Mouse (Mus musculus): Measurements from ENCODE around the gene Hmmr. TPM values are rescaled to one million over a fixed set of nuclear protein-coding genes. Genes with fewer than 3 reads are reported as not detected.
A peak's percentile ranks its signal among the peaks of the same experiment; 100 is the strongest.
"Not testable (repeated sequence)": the region's sequence is repeated elsewhere in the genome, so short reads cannot be mapped to it uniquely, and the experiment has no call there.

Hmmr gene
- polyA plus RNA-seq, 1 experiment, result 2.6 TPM

DNA sequence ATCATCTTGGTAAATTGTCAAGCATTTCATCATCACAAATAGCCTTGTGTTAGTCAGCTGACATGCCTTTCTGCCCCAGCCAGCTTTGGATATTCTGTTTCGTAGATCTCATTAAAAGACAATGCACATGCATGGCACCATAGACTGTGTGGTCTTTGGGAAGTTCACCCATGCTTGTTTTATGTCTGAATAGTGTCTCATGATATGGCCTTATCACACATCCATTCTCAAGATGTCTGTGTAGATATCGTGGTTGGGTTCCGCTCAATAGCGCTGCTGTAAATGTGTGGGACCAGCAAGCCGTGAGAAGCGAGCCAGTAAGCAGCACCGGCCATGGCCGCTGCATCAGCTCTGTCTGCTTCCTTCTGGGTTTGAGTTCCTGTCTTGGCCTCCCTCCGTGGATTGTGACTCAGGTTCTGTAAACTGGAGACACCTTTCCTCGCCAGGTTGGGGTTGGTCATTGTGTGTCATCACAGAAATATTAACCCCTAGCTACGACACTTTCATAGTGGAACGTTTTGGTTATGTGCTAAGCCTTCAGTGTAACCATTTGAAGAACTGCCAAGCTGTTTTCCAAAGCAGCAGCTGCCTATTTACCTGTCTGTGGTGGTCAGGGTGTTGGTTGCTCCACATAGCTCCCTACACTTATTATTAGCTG is 8.5 kb upstream of the Hmmr start:
- H3K4me1 ChIP-seq (ENCODE audit: control insufficient read depth, insufficient read depth, insufficient read length), result no peaks in the 10 kb centered on the region
- peaks cover 9% of the 10 kb centered on the region for H3K36me3 ChIP-seq (ENCODE audit: control insufficient read depth, insufficient read depth, low read length)
- no peak overlapping the region for H3K27ac ChIP-seq (ENCODE audit: insufficient read depth, low read length)
- DNase-seq (ENCODE audit: low read depth in 1 of 2, low spot score in 2 of 2), result no peak
- WGBS, result 88% methylated on average over 12 of the region's 12 CpGs
- TF ChIP-seq CTCF (IDR thresholded peaks at IDR 0.05; ENCODE audit: extremely low read depth, insufficient read depth, insufficient read length, insufficient replicate concordance), result no peak
- no peak for TF ChIP-seq POLR2A (IDR thresholded peaks at IDR 0.05; ENCODE audit: low read depth, low read length)
- no peaks in the 10 kb centered on the region for H3K27me3 ChIP-seq (ENCODE audit: control insufficient read depth, insufficient read depth, low read length)
- H3K4me3 ChIP-seq (ENCODE audit: extremely low read depth, insufficient read depth, insufficient read length), result no peak overlapping the region

DNA sequence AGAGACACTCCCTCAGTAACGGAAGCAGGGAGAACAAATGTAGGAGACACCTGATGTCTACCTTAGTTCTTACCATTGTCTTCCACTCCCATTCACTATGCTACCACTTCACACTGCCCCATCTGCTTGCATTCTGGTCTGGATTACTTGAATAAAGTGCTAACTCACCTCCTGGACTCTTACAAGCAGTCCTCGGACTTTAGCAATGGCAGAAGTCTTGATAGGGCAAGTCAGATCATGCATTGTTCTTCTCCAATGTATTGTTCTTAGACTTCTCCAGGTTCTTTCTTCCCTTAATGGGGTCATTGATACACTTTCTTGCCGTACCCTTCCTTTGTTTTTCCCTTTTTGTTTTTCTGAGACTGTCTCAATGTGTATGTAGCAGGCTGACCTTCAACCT is 4.1 kb upstream of the Hmmr start:
- peaks cover 3% of the 10 kb centered on the region; the same call in 1 of the 2 replicates for H3K4me1 ChIP-seq (ENCODE audit: control insufficient read depth, insufficient read depth, insufficient read length)
- 98% methylated on average over 3 of the region's 3 CpGs for WGBS
- peaks cover 10% of the 10 kb centered on the region for H3K36me3 ChIP-seq (ENCODE audit: control insufficient read depth, insufficient read depth, low read length)
- no peak for DNase-seq (ENCODE audit: low read depth in 1 of 2, low spot score in 2 of 2)
- TF ChIP-seq CTCF (IDR thresholded peaks at IDR 0.05; ENCODE audit: extremely low read depth, insufficient read depth, insufficient read length, insufficient replicate concordance) (no peak), POLR2A (IDR thresholded peaks at IDR 0.05; ENCODE audit: low read depth, low read length) (no peak)
- H3K27me3 ChIP-seq (ENCODE audit: control insufficient read depth, insufficient read depth, low read length), result no peaks in the 10 kb centered on the region
- H3K4me3 ChIP-seq (ENCODE audit: extremely low read depth, insufficient read depth, insufficient read length), result no peak overlapping the region
- no peak overlapping the region for H3K27ac ChIP-seq (ENCODE audit: insufficient read depth, low read length)

- no peak overlapping the region for H3K27ac ChIP-seq (ENCODE audit: insufficient read depth, low read length)
- 5% methylated on average over 11 of the region's 11 CpGs for WGBS
- no peak for DNase-seq (ENCODE audit: low read depth in 1 of 2, low spot score in 2 of 2)
These were observed 1.1 kb upstream of the Hmmr start for GRCm38 (mm10) chr11:40734251-40734752.

GRCm38 (mm10) chr11:40732997-40733338 is 254 bp downstream of the Hmmr start:
- no peak for TF ChIP-seq CTCF (IDR thresholded peaks at IDR 0.05; ENCODE audit: extremely low read depth, insufficient read depth, insufficient read length, insufficient replicate concordance)
- no peak for TF ChIP-seq POLR2A (IDR thresholded peaks at IDR 0.05; ENCODE audit: low read depth, low read length)
- H3K27me3 ChIP-seq (ENCODE audit: control insufficient read depth, insufficient read depth, low read length), result no peaks in the 10 kb centered on the region
- H3K27ac ChIP-seq (ENCODE audit: insufficient read depth, low read length), result no peak overlapping the region
- 1% methylated on average over 14 of the region's 14 CpGs for WGBS
- peak in 1 of 2 experiments; percentile 3 for DNase-seq (ENCODE audit: low read depth in 1 of 2, low spot score in 2 of 2)
- H3K36me3 ChIP-seq (ENCODE audit: control insufficient read depth, insufficient read depth, low read length), result peaks cover 7% of the 10 kb centered on the region
- H3K4me3 ChIP-seq (ENCODE audit: extremely low read depth, insufficient read depth, insufficient read length), result peak overlapping the region; percentile 31
- peaks cover 3% of the 10 kb centered on the region; the same call in 1 of the 2 replicates for H3K4me1 ChIP-seq (ENCODE audit: control insufficient read depth, insufficient read depth, insufficient read length)

More at GRCm38 (mm10) chr11:40734251-40734752, 1.1 kb upstream of the Hmmr start:
- no peak for TF ChIP-seq CTCF (IDR thresholded peaks at IDR 0.05; ENCODE audit: extremely low read depth, insufficient read depth, insufficient read length, insufficient replicate concordance)
- H3K4me3 ChIP-seq (ENCODE audit: extremely low read depth, insufficient read depth, insufficient read length), result peak overlapping the region; percentile 84
- H3K4me1 ChIP-seq (ENCODE audit: control insufficient read depth, insufficient read depth, insufficient read length), result peaks cover 3% of the 10 kb centered on the region; the same call in 1 of the 2 replicates
- peaks cover 10% of the 10 kb centered on the region for H3K36me3 ChIP-seq (ENCODE audit: control insufficient read depth, insufficient read depth, low read length)
- H3K27me3 ChIP-seq (ENCODE audit: control insufficient read depth, insufficient read depth, low read length), result no peaks in the 10 kb centered on the region

DNA sequence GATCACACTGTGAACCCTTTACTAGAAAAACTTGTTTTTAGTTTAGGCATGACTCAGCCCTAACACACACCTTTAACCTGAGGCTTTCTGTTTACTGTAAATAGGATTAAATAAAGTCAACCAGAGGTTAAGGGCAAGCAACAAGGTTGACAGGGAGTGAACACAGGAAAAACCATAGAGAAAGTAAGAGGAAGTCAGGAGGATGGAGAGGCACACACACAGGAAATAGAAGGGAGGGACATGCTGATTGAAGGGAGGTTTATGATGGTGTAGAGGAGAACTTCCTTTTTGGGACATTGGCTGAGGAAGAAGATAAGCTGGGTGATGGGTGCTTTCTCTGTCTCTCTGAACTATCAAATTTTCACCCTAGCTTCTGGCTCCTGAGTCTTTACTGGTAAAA is 14.9 kb downstream of the Hmmr start:
- no peak overlapping the region for H3K27ac ChIP-seq (ENCODE audit: insufficient read depth, low read length)
- H3K27me3 ChIP-seq (ENCODE audit: control insufficient read depth, insufficient read depth, low read length), result no peaks in the 10 kb centered on the region
- no peak for DNase-seq (ENCODE audit: low read depth in 1 of 2, low spot score in 2 of 2)
- no peak overlapping the region for H3K4me3 ChIP-seq (ENCODE audit: extremely low read depth, insufficient read depth, insufficient read length)
- TF ChIP-seq CTCF (IDR thresholded peaks at IDR 0.05; ENCODE audit: extremely low read depth, insufficient read depth, insufficient read length, insufficient replicate concordance) (no peak), POLR2A (IDR thresholded peaks at IDR 0.05; ENCODE audit: low read depth, low read length) (no peak)
- H3K36me3 ChIP-seq (ENCODE audit: control insufficient read depth, insufficient read depth, low read length), result 0 out of 2 replicates have a peak, but pooled peaks cover 2% of the 10 kb centered on the region
- H3K4me1 ChIP-seq (ENCODE audit: control insufficient read depth, insufficient read depth, insufficient read length), result no peaks in the 10 kb centered on the region

DNA sequence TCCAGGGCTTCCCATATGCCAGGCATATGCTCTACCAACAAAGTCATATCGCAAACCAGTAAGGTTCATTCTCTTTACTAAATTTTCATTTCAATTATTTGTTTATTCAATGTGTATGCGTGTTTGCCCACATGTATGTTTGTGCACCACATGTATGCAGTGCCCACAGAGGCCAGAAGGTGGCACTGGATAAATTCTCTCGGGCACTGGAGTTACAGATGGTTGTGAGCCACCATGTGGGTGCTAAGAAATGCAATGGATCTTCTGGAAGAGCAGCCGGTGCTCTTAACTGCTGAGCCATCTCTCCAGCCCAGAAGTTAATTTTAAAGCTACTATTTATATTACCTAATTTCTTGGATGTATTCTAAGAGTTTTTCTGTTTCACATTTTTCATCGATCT is 17.7 kb downstream of the Hmmr start:
- H3K36me3 ChIP-seq (ENCODE audit: control insufficient read depth, insufficient read depth, low read length), result 0 out of 2 replicates have a peak, but pooled peaks cover 2% of the 10 kb centered on the region

GRCm38 (mm10) chr11:40713858-40714257 is 19.4 kb downstream of the Hmmr start:
- H3K4me3 ChIP-seq (ENCODE audit: extremely low read depth, insufficient read depth, insufficient read length), result no peak overlapping the region
- H3K27ac ChIP-seq (ENCODE audit: insufficient read depth, low read length), result no peak overlapping the region
- WGBS, result 60% methylated on average over 8 of the region's 8 CpGs
- H3K27me3 ChIP-seq (ENCODE audit: control insufficient read depth, insufficient read depth, low read length), result no peaks in the 10 kb centered on the region
- 0 out of 2 replicates have a peak, but pooled peaks cover 2% of the 10 kb centered on the region for H3K36me3 ChIP-seq (ENCODE audit: control insufficient read depth, insufficient read depth, low read length)
- no peak for TF ChIP-seq CTCF (IDR thresholded peaks at IDR 0.05; ENCODE audit: extremely low read depth, insufficient read depth, insufficient read length, insufficient replicate concordance)
- TF ChIP-seq POLR2A (IDR thresholded peaks at IDR 0.05; ENCODE audit: low read depth, low read length), result no peak
- DNase-seq (ENCODE audit: low read depth in 1 of 2, low spot score in 2 of 2), result no peak
- no peaks in the 10 kb centered on the region for H3K4me1 ChIP-seq (ENCODE audit: control insufficient read depth, insufficient read depth, insufficient read length)

More for the DNA sequence above, 17.7 kb downstream of the Hmmr start:
- Histone ChIP-seq H3K27ac (ENCODE audit: insufficient read depth, low read length) (no peak overlapping the region), H3K27me3 (ENCODE audit: control insufficient read depth, insufficient read depth, low read length) (no peaks in the 10 kb centered on the region), H3K4me3 (ENCODE audit: extremely low read depth, insufficient read depth, insufficient read length) (no peak overlapping the region), H3K4me1 (ENCODE audit: control insufficient read depth, insufficient read depth, insufficient read length) (no peaks in the 10 kb centered on the region)
- TF ChIP-seq POLR2A (IDR thresholded peaks at IDR 0.05; ENCODE audit: low read depth, low read length) (no peak), CTCF (IDR thresholded peaks at IDR 0.05; ENCODE audit: extremely low read depth, insufficient read depth, insufficient read length, insufficient replicate concordance) (no peak)
- no peak for DNase-seq (ENCODE audit: low read depth in 1 of 2, low spot score in 2 of 2)
- 96% methylated on average over 5 of the region's 5 CpGs for WGBS

DNA sequence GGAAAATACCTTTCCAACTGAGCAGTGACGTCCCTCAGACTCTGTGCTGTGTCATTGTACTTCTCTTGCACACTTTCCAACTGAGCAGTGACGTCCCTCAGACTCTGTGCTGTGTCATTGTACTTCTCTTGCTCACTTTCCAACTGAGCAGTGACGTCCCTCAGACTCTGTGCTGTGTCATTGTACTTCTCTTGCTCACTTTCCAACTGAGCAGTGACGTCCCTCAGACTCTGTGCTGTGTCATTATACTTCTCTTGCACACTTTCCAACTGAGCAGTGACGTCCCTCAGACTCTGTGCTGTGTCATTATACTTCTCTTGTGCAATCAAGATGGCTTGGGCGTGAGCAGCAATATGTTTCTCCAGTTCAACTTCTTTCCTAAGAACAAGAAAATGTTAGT is 23.3 kb downstream of the Hmmr start:
- not testable (repeated sequence) for H3K27ac ChIP-seq (ENCODE audit: insufficient read depth, low read length); DNase-seq (ENCODE audit: low read depth in 1 of 2, low spot score in 2 of 2); H3K27me3 ChIP-seq (ENCODE audit: control insufficient read depth, insufficient read depth, low read length); H3K4me1 ChIP-seq (ENCODE audit: control insufficient read depth, insufficient read depth, insufficient read length); H3K4me3 ChIP-seq (ENCODE audit: extremely low read depth, insufficient read depth, insufficient read length); H3K36me3 ChIP-seq (ENCODE audit: control insufficient read depth, insufficient read depth, low read length)
- WGBS, result 93% methylated on average over 6 of the region's 6 CpGs

Data from spleen, adult 2 months (tissue).